Mouse (Mus musculus) testis, adult 2 months (tissue): Measurements from ENCODE around the gene Cog4.

Experiments used
- CTCF ChIP-seq: fragments of 200-500 bp; IDR thresholded peaks from 2 replicates; pipeline ENCODE4 v1.5.1; 2012; ENCODE audit warnings: low read depth, mild to moderate bottlenecking, inconsistent platforms, low read length, moderate library complexity; ENCODE audit not compliant: control insufficient read depth, insufficient read depth, insufficient replicate concordance
- POLR2A ChIP-seq: fragments of 200-500 bp; IDR thresholded peaks from 2 replicates; pipeline ENCODE4 v1.6.1; 2012; ENCODE audit warnings: low read depth, mild to moderate bottlenecking, inconsistent platforms, low read length, moderate library complexity; ENCODE audit not compliant: control insufficient read depth

- TF ChIP-seq CTCF (no peak), POLR2A (no peak)
Observed at GRCm38 (mm10) chr8:110895254-110895653, 48.9 kb downstream of the Cog4 start.
